Mouse (Mus musculus) MN1 (cell line): ENCODE data around the gene Adarb2.

ENCODE experiments used
- DNase-seq: peaks from one replicate; pipeline ENCODE4 v3.0.0-alpha.2; 2016; ENCODE audit warnings: low spot score

Gene Adarb2

DNA sequence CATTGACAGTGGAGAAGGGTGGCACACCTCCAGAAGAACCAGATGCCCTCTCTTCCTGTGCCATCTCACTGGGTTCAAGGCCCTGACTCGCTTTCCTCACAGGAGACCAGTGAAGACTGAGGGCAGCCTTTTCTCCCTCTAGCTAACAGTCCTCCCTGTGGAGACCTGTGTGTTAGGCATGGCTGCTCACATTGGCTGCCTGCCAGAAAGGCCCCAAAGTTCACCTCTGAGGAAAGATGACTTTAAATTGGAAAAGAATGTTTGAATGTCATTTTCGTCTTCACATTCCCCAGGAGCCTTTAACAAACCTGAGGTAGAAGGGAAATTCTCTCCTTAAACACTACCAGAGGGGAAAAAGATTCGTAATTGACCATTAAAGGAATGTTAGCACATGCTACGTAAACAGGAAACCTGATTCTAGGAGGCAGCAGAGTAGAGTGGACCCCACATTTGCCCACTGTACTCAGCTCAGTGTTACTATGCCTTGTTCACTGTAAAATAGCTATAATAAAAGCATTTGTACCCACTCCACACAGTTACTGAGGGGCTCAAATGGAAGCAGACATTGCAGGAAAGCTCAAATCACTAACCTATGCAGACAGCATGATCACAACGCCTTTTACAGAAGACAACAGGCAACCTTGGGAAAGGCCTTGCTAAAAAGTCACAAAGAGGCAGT, 285.2 kb downstream of the Adarb2 start:
- no peak for DNase-seq

DNA sequence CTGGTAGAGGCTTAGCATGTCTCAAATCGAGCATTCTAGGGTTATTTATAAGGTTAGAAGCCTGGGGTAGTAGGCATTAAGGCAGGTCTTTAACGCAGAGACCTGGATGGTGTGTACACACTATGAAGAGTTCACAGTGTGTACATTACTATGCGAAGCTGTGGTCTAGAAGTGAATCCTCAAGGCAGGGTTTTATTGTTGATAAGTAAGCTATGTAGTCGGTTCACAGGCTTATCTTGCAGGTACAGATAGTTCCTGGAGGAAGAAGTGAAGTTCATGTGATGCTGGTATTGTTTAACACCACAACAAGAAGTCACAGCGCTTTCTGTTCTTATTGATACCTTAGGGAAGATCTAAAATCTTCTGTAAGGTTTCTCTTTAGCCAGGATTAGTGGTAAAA, 290.7 kb downstream of the Adarb2 start:
- no peak for DNase-seq

DNA sequence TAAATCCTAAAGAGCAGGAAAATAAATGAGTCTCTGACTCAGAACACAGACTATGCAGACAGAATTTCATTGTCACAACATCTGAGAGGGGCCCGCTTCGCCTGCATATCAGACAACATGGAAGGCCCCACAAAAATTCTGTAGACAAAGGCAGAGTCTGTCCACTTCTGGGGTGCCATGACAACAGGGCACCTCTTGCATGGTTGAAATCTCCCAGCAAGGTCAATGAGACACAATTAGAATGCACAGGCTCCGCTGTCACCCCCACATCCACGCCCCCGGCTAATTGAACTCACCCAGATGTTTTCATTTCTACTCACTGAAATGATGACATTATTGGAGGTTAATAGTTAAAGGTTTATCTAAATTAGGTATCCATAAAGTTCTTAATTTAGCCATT, 296.9 kb downstream of the Adarb2 start:
- DNase-seq, result no peak

DNA sequence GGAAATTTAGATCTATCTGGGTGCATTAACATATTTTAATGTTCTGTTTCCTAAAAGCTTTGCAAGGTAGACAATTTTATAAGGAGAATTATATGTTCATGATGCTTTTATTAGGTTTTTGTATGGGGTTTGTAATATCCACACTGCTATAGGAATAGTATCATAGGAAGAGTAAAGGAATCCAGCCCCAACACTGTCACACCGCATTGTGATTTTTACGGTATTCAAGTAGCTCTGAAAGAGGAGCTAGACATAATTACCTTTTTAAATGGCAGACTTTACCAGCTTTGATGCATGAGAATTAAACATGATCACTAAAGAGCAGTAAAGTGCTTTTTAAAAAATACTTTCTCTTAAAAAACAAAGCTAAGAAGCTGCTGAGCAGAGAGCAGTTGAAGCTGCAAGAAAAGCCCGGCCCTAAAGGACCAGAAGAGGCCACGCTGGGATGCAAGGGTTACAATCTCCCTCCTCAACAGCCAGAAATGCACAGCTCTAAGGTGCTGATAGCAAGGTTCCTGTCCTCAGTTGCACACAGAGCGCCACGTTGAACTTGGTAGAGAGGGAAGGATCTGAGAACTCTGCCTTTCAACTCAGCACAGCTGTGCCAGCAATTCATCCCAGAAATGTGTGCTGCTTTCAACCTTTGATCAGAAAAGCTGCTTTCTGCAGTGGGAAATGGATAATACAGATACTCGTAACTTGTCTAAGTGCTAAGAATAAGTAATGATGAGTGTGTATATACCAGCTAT, 308.6 kb downstream of the Adarb2 start:
- DNase-seq, result no peak

DNA sequence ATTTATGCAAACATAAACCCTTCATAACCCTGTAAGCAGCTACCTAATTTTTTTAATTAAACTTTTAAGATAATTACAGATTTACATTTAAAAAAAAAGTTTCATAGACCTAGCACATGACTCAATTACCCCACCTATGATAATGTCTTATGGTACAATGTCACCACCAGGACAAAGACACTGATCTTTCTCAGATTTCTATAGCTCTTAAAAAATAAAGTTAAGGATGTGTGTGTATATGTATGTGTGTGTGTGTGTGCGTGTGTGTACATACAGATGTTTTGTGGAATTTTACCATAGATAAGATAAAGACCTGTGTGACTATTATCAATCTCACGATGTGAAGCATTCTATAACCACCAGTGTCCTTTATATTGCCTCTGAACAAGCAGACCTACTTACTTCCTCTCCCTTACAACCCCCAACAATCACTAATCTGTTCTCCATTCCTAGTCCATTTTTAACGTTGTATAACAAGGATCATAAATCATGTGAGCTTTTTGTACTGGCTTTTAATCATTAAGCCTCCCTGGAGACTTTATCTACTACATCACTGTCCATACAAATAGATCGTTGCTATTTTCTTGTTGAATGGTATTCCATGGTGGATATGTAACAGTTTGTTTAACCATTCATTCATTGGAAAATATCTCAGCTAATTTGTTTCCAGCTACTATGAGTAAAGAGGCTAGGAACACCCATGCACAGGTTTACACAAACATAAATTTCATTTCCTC, 313.5 kb downstream of the Adarb2 start:
- DNase-seq, result no peak

DNA sequence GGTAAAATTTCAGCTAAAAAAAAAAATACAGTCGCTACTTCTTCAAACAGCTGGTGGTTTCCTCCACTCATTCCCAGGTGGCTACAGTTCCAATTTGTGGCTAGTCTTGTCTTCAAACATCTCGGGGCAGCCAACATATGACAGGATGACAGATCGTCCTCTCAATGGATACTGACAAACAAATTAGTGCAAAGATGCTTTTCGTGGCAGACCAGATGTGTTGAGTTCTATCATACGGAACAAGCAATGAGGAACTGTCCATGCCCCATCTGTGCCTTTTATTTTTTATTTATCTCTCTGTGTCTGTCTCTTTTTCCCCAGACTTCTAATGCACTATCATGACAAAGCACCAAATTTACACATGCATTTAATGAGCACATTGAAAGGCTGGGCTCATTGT, 316.5 kb downstream of the Adarb2 start:
- no peak for DNase-seq

DNA sequence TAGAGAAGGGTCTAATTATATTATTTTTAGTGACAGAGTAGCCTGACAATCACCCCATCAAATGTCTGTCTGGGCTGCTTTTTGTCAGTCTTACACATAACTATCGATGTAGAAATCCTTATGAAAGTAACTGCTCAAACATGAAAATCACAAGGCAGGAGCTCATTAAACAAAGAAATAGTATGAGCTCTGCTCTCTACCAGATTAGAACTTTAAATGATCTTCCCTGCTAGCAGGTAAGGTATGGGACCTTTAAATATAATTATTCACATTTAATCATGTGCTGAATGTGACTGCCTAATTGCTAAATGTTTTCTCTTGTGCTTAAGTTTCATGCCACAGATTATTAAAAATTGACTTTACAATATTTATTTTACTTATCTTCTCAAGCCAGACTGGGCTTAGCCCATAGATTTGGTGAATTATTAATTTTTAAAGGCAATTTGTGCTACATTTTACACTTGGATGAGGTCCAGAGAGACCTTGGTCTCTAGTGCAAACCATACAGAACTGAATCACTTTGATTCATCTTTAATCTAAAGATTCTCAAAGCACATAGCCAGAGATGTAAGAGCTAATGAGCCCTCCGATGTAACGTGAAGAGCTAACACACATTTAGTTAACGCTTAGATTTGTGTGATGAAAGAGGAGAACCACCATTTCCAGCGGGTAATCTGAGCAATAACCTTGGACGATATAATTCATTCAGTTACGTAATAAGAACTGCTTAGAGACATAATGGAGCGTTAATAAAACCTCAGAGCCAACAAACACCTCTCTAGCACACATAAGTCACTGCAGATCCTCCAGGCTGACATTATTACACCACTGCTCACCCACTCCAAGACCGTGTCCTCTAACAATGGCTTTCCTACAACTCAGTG, 323.3 kb downstream of the Adarb2 start:
- DNase-seq, result no peak

DNA sequence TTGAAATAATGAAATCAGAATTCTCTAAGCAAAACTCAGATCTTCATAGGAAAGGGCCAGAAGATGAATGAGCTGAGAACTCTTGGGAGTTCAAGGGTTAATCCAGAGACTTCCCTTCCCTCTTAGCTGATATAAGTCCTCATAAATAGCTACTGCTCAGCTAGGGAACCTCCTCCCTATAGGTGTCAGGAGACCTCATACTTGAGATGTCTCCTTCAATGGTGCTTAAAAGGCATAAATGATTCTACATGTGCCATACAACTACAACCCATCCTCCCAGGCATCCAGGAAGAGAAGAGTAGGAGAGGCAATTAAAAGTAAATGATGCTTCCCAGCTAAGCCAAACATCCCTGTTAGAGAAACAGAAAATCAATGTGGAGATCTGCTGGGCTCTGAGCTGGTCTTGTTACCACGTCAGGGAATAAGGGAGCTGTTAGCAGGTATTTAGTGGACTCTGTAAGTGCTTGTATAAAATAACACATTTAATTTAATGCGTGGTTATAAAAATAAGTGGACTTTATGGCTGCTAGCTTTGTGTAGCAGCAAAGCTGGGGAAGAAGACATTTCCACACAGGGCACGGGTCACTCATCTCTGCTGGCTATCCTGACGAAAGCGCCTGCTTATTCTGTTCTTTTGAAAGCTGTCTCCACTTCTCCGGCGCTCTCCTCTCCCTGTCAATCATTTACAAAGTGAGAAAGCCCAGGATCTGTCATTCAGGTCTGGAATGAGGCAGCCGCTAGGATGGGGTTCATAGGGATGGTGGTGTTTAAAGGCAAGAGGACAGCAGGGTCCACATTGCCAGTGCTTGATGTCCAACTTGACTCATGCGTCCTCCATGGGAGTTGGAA, 331.8 kb downstream of the Adarb2 start:
- DNase-seq, result no peak

DNA sequence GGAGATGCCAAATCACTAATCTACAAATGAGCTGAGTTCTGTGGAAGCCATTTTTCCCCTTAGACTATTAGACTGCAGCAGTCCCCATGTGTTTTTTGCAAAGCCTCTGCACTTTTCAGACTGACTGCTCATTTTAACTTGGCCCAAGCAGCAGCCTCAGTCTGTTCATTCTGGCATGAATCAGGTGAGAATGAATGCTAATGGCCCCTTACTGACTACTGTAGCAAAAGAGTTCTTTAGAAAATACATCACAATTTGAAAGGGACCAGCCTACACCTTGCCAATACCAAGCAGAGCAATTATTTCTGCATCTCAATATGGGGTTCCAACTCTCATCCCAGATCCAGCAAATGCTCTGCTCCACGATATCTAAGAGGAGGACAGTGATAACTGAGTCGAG, 335.8 kb downstream of the Adarb2 start:
- no peak for DNase-seq

DNA sequence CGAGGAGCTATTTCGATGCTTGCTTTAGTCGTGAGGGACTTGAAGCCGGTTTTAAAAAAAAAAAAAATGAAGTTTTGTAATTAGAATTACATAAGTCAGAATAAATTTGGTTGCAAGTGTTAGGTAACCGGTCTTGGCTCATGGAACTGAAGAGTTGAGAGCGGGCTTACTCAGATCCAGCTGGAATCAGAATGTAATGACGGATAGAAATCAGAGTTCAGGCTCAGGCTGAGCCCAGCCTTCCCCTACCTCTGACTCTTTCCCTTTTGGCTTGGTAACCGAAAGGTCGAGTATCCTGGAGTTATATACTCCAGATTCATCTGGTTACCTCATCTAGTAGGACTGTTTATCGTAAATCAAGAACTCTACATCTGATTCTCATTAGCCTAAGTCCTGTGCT, 336.2 kb downstream of the Adarb2 start:
- DNase-seq, result no peak

DNA sequence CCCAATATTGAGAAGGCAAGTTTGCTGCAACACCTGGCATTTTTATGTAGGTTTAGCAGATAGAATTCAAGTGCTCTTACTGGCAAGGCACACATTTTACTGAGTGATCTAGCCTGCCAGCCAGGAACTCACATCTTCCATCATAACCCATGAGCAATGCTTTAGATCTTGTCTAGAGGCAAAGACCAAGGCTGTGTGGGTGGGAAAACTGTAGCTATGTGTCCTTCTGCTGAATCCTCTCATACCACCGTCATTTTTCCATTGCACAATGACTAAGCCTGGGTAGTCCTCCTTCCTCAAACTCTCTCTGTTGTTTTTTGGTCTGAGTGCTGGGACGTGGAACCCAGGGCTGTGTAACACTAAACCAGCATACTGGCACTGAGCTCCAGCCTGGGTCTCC, 340.0 kb downstream of the Adarb2 start:
- DNase-seq, result no peak

DNA sequence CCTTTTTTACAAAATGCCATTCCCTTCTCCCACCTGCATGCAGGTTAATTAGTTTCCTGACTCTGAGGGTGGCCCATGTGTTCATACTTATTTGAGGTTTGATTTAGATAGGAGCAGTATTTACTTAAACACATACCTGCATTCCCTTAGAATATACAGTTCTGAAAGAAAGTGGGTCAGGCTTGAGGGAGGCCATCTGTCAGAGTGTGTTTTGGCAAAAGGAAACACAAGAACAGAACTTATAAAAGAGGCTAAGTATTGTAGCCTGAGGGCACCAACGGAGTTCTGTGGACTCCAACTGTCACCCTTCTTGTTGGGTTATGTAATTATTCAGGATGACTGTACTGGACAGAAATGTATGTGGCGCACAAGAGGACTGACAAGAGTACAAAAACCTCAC, 349.6 kb downstream of the Adarb2 start:
- no peak for DNase-seq

DNA sequence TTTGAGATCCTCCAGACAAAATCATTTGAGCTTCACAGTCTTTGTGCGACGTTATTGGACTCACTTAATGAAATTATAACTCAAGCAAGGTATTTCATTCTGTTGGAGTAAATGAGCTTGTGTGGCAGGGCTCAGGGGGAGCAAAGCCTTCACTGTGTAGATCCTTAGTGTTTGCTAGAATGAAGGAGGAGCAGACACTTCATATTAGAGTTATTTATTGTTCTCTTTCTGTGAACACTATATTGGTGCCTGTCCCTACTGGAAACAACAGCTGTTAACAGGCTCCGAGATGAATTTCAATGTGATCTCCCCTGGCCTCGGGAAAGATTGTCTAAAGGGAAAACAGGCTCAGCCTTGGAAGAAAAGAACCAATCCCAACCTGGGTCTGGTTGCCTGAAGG, 355.1 kb downstream of the Adarb2 start:
- no peak for DNase-seq

DNA sequence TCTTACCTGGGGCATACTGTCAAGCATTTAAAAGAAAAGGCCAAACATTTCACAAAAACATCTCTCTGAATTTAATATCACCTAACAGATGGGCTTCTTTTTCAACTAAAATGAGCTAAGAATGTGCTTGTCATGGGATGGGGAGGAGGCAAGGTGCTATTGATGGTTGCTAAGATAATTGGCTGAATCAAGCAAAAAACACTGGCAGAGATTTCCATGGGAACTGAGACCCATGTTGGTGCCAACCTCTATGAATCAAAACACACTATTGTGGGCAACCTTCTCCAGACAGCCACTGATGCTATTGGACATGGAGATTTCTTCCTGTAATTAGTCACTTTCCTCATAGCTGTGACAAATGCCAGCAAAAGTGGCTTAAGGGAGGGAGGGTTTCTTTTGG, 357.8 kb downstream of the Adarb2 start:
- no peak for DNase-seq

DNA sequence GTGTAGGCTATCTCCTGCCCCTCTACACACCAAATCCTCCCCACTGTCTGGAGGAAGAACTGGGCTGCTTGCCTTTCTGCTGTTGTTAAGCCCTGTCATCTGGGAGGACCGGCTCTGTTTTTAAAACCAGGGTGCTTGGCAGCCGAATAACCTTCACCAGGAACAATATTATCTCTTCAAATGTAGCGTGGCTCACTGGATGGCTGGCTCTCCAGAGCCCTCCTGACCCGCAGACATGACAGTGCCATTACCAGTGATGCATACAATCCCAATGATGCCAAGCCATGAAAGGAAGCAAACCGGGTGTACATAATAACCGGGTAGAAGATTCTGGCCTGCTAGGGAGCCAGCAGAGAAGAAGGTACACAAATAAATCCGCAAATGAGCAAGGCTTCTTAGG, 360.5 kb downstream of the Adarb2 start:
- no peak for DNase-seq

DNA sequence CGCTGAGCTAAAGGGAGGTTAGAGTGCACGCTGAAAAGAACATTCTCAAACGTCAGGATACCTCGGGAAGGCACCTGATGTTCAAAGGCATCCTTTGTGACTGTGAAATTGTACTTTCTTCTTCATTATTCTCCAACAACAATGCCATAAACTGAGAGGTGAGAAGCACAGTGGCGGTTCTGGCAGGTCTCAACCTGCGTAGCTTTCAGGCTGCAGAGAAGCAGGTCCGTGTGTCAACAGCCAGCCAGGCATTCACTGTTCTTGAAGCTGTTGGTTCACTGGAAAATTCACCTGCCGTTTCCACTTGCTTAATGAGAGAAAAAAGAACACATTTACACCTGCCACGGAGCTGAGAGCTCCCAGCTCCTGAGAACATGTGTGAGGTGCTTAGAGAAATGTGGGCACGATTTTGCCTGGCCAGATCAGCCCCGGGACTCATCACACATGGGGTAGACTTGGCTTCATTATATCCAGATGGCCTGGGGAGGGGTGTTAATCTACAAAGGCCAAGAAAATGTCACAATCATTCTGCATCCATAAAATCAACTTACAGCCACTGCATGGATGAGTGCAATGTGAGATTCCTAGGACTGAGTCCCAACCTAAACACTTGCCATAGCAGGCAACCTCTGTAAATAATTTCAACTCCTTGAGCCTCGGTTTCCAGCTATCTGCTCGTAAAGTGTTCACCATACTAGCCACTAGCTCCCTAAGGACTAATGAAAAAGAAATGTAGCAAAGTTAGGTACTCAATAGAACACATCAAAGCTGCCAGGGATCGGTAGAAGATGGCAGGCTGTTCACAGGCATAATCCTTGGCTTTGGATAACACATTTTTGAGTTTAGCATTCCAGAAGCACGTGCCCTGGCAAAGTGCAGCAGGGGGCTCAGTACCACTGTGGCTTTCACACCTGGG, 364.7 kb downstream of the Adarb2 start:
- DNase-seq, result no peak

DNA sequence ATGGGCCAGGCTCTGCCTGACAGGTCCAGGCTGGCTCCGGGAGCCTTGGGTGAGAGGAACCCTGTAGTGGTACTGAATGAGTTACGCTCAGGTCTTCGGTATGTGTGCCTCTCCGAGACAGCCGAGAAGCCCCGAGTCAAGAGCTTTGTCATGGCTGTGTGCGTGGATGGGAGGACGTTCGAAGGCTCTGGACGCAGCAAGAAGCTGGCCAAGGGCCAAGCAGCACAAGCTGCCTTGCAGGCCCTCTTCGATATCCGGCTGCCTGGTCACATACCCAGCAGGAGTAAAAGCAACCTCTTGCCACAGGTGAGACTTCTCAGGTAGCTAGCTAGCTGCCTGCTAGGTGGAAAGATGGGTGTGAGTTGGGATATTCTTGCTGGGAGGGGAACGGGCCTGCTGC, 367.6 kb downstream of the Adarb2 start:
- no peak for DNase-seq

DNA sequence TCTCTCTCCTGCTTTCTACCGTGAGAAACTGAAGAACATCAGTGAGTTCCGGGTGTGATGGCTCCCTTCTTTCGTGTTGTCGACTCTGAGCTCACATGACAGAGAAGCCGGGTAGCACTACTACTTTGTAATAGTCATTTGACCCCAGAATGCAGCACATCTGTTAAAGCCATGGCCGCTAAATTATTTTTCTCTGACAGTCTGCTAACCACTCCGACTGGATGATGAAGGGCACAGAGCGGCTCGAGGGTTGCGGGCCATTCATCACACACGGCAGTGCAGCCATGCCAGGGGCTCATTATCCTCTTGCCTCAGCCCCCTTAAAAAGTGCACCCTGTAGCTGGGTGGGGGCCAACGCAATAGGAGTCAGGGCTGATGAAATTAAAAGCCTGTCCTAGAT, 371.2 kb downstream of the Adarb2 start:
- DNase-seq, result no peak

DNA sequence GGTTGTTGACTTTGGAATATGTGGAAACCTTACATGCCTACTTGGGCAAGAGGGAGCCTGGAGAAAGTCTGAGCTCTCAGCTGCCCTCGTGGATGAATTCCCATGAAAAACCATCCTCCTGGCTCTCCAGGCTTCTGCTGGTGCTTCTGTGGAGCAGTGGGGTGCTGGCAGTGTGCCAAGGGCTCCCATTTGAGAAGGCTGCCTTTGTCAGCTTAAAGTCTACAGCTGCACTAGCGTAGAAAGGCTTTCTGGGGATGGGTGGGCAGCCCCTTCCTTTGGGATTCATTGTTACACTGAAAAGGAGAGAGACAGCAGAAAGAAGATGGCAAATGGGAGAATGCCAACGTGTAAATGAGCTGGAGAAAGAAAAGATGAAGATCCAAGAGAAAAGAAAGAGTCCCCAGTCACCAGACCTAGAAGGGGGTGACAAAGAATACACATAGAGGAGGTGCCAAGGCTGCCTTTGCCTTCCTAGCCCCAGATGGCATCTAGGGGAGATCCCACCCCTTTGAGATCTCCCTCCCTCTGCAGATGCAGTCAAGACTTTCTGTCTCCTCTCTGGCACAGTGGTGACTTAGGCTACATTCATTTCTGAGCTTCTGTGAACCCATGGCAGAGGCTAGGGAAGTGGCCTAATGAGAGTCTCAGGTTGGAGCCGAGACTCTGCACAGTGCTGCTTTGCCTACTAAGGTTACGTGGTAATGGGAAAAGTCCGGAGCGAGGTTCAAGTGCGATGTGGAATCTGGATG, 381.8 kb downstream of the Adarb2 start:
- no peak for DNase-seq

DNA sequence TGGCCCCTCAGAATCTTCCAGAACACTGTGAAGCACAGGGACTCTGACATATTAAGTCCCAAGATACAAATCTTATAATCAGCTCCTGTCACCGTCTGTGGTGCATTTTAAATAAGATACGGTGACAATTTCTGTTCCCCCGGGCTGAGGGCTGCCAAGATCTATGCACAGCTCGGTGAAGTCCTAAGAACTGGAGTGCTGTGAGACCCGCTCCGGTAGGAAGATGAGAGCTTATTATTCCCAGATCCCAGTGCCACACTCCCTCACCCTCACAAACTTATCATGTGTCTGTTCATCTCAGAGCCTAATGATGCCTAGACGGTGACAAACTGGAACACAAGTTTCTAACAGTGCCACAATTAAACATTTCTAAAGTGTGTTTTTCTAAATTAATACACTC, 384.8 kb downstream of the Adarb2 start:
- DNase-seq, result no peak
